Mouse (Mus musculus) granulocyte monocyte progenitor cell, adult 5-6 weeks (primary cell): ENCODE data around the gene Egfl7. TPM values are rescaled to one million over a fixed set of nuclear protein-coding genes. Genes with fewer than 3 reads are reported as not detected.
A peak's percentile ranks its signal among the peaks of the same experiment; 100 is the strongest.

Source experiments
- ATAC-seq: replicated peaks from 2 replicates; pipeline ENCODE4 v1.8.0; 2016; ENCODE audit warnings: mild to moderate bottlenecking, moderate TSS enrichment, inconsistent platforms; ENCODE audit not compliant: poor library complexity, severe bottlenecking
- total RNA-seq, 2 experiments: library from RNA; stranded (forward) in 1 of 2; stranded (reverse) in 1 of 2; fragments of 200-712, 200-1000 nt in 1 of 2; fragments of >200 nt in 1 of 2; fragmentation: Nextera tagmentation in 1 of 2; gene quantifications; 2 replicates each; pipeline ENCODE4 v1.2.3; 2014 to 2017

The Egfl7 gene
- total RNA-seq, 2 experiments from 2014 or later: 20.4 to 22.7 TPM

GRCm38 (mm10) chr2:26590962-26591361 lies 11.1 kb downstream of the Egfl7 start:
- no peak for ATAC-seq

- ATAC-seq: no peak
Observed at GRCm38 (mm10) chr2:26591416-26591815, 11.6 kb downstream of the Egfl7 start.

- ATAC-seq: no peak
Observed at GRCm38 (mm10) chr2:26593211-26594021, 13.6 kb downstream of the Egfl7 start.

- ATAC-seq: peak; percentile 52
Observed at GRCm38 (mm10) chr2:26594022-26594346, 14.2 kb downstream of the Egfl7 start.

GRCm38 (mm10) chr2:26594461-26594933 lies 14.7 kb downstream of the Egfl7 start:
- no peak for ATAC-seq

GRCm38 (mm10) chr2:26594934-26595724 lies 15.3 kb downstream of the Egfl7 start:
- ATAC-seq: no peak

GRCm38 (mm10) chr2:26595725-26596435 lies 16.1 kb downstream of the Egfl7 start:
- no peak for ATAC-seq

- ATAC-seq: no peak
Observed at GRCm38 (mm10) chr2:26596898-26597297, 17.1 kb downstream of the Egfl7 start.

GRCm38 (mm10) chr2:26597810-26598209 lies 18.0 kb downstream of the Egfl7 start:
- ATAC-seq: peak; percentile 72

- ATAC-seq: no peak
Observed at GRCm38 (mm10) chr2:26598462-26598861, 18.6 kb downstream of the Egfl7 start.

GRCm38 (mm10) chr2:26599965-26600364 lies 20.2 kb downstream of the Egfl7 start:
- no peak for ATAC-seq

GRCm38 (mm10) chr2:26600664-26601063 lies 20.9 kb downstream of the Egfl7 start:
- no peak for ATAC-seq

GRCm38 (mm10) chr2:26601595-26601994 lies 21.8 kb downstream of the Egfl7 start:
- no peak for ATAC-seq

- no peak for ATAC-seq
Observed at GRCm38 (mm10) chr2:26602631-26603030, 22.8 kb downstream of the Egfl7 start.

GRCm38 (mm10) chr2:26603159-26603558 lies 23.3 kb downstream of the Egfl7 start:
- peak; percentile 13 for ATAC-seq

- ATAC-seq: peak; percentile 66
Observed at GRCm38 (mm10) chr2:26603720-26604671, 24.2 kb downstream of the Egfl7 start, which contains the start of gene Agpat2. Gene Agpat2, minus strand, starts transcription at chr2:26604417.

- no peak for ATAC-seq
Observed at GRCm38 (mm10) chr2:26605331-26605730, 25.5 kb downstream of the Egfl7 start.

- ATAC-seq: peak; percentile 15
Observed at GRCm38 (mm10) chr2:26606579-26606978, 26.8 kb downstream of the Egfl7 start.

- ATAC-seq: no peak
Observed at GRCm38 (mm10) chr2:26607056-26607910, 27.5 kb downstream of the Egfl7 start.
